Mouse (Mus musculus) limb, embryonic 13.5 days (tissue): ENCODE data around the gene Bcor. TPM values are rescaled to one million over a fixed set of nuclear protein-coding genes. Genes with fewer than 3 reads are reported as not detected.

ENCODE experiments used
- ATAC-seq: fragments of 200-750 bp; cut with Nextera tagmentation; 2 replicates; pipeline ENCODE4 v1.8.0; 2017; ENCODE audit warnings: low read depth, moderate number of reproducible peaks, moderate TSS enrichment; ENCODE audit not compliant: low FRiP score
- H3K27ac ChIP-seq: fragments of 300-500 bp; sonication (generic); 2 replicates; pipeline ENCODE4 v1.5.1; 2015; ENCODE audit warnings: inconsistent platforms, mild to moderate bottlenecking, moderate library complexity
- H3K27me3 ChIP-seq: fragments of 300-500 bp; sonication (generic); 2 replicates; pipeline ENCODE4 v1.6.1; 2015; ENCODE audit warnings: mild to moderate bottlenecking, inconsistent platforms
- H3K36me3 ChIP-seq: fragments of 300-500 bp; sonication (generic); 2 replicates; pipeline ENCODE4 v1.6.1; 2015; ENCODE audit warnings: inconsistent platforms, mild to moderate bottlenecking, moderate library complexity
- H3K4me1 ChIP-seq: fragments of 300-500 bp; sonication (generic); 2 replicates; pipeline ENCODE4 v1.6.1; 2015; ENCODE audit warnings: inconsistent platforms
- H3K4me2 ChIP-seq: fragments of 300-500 bp; sonication (generic); replicated peaks from 2 replicates; pipeline ENCODE4 v1.6.1; 2015; ENCODE audit warnings: inconsistent platforms, mild to moderate bottlenecking, moderate library complexity
- H3K4me3 ChIP-seq: fragments of 300-500 bp; sonication (generic); 2 replicates; pipeline ENCODE4 v1.5.1; 2015; ENCODE audit warnings: moderate library complexity, mild to moderate bottlenecking, inconsistent platforms
- H3K9ac ChIP-seq: fragments of 300-500 bp; sonication (generic); 2 replicates; pipeline ENCODE4 v1.6.1; 2015; ENCODE audit warnings: mild to moderate bottlenecking, inconsistent platforms
- H3K9me3 ChIP-seq: fragments of 300-500 bp; sonication (generic); 2 replicates; pipeline ENCODE4 v1.6.1; 2016; ENCODE audit warnings: inconsistent platforms
- WGBS: fragments of 180-500 bp; shearing (Covaris S2); methylation state at CpG from one replicate; pipeline ENCODE4 v1.1.7; 2015; 5-methylcytosine and 5-hydroxymethylcytosine counted together
- polyA plus RNA-seq: library from polyadenylated mRNA; unstranded; fragments of >200 nt; fragmentation: Nextera tagmentation; extraction: Ambion mirVana; gene quantifications from 2 replicates; pipeline ENCODE4 v1.2.1, GENCODE M21; 2015

Bcor gene
- polyA plus RNA-seq, 1 experiment from 2014 or later = 17.8 TPM

- 52% methylated on average over 7 of the region's 7 CpGs for WGBS
- no peaks in the 10 kb centered on the region for H3K9me3 ChIP-seq
- no peak for ATAC-seq
- 0 out of 2 replicates have a peak, but pooled peaks cover 4% of the 10 kb centered on the region for H3K4me1 ChIP-seq
- no peaks in the 10 kb centered on the region for H3K36me3 ChIP-seq
- peaks cover 7% of the 10 kb centered on the region; the same call in 1 of the 2 replicates for H3K27me3 ChIP-seq
- H3K9ac ChIP-seq = no peak overlapping the region
- H3K27ac ChIP-seq = no peak overlapping the region
- no peak overlapping the region for H3K4me2 ChIP-seq
- H3K4me3 ChIP-seq = no peak overlapping the region
Measured at GRCm38 (mm10) chrX:11987602-11988001, 172.6 kb downstream of the Bcor start.
